Mouse (Mus musculus) G1E (cell line): ENCODE results near the gene Rere.

Source experiments
- CTCF ChIP-seq: IDR thresholded peaks from 2 replicates; pipeline ENCODE4 v1.5.1; 2012; ENCODE audit warnings: low read depth, low read length, inconsistent platforms, mixed read lengths
- GATA1 ChIP-seq: IDR thresholded peaks from 2 replicates; pipeline ENCODE4 v1.6.1; 2012; ENCODE audit warnings: borderline replicate concordance, low read length, inconsistent platforms, mixed read lengths
- TAL1 ChIP-seq: conservative IDR thresholded peaks from 2 replicates; pipeline ENCODE4 v1.6.1; 2012; ENCODE audit warnings: low read depth, low read length, inconsistent platforms, mixed read lengths

GRCm38 (mm10) chr4:150371580-150372380 lies 90.3 kb downstream of the Rere start:
- TF ChIP-seq CTCF (no peak), GATA1 (no peak), TAL1 (no peak)
